Mouse (Mus musculus): ENCODE results near the gene Lingo4.

Lingo4 gene

GRCm38 (mm10) chr3:94388047-94388446 is 10.3 kb upstream of the Lingo4 start:
- no peak for DNase-seq

GRCm38 (mm10) chr3:94389420-94389819 is 8.9 kb upstream of the Lingo4 start:
- DNase-seq: no peak

- DNase-seq: peak; percentile 74 to 83
Observed at GRCm38 (mm10) chr3:94391001-94391400, 7.3 kb upstream of the Lingo4 start.

- DNase-seq: no peak
Observed at GRCm38 (mm10) chr3:94392128-94392527, 6.2 kb upstream of the Lingo4 start.

GRCm38 (mm10) chr3:94393049-94393448 is 5.3 kb upstream of the Lingo4 start:
- DNase-seq: no peak

GRCm38 (mm10) chr3:94396336-94396735 is 2.0 kb upstream of the Lingo4 start:
- DNase-seq: no peak

GRCm38 (mm10) chr3:94396851-94397250 is 1.5 kb upstream of the Lingo4 start:
- no peak for DNase-seq

GRCm38 (mm10) chr3:94398943-94399481 is 695 bp downstream of the Lingo4 start:
- peak; percentile 54 to 61 for DNase-seq

- no peak for DNase-seq
Observed at GRCm38 (mm10) chr3:94399663-94400310, 1.5 kb downstream of the Lingo4 start.

GRCm38 (mm10) chr3:94402451-94402850 is 4.1 kb downstream of the Lingo4 start:
- no peak for DNase-seq

GRCm38 (mm10) chr3:94404366-94405054 is 6.2 kb downstream of the Lingo4 start:
- no peak for DNase-seq

- no peak for DNase-seq
Observed at GRCm38 (mm10) chr3:94405561-94405960, 7.2 kb downstream of the Lingo4 start.

- no peak for DNase-seq
Observed at GRCm38 (mm10) chr3:94412530-94412929, 14.2 kb downstream of the Lingo4 start.

- DNase-seq: peak; percentile 98
Observed at GRCm38 (mm10) chr3:94413031-94413679, 14.8 kb downstream of the Lingo4 start, which contains the start of gene Tdrkh. Tdrkh (plus strand) TSS chr3:94413273.

GRCm38 (mm10) chr3:94430980-94431379 is 32.7 kb downstream of the Lingo4 start:
- no peak for DNase-seq

- DNase-seq: no peak
Observed at GRCm38 (mm10) chr3:94434305-94434704, 36.0 kb downstream of the Lingo4 start.

- no peak for DNase-seq
Observed at GRCm38 (mm10) chr3:94436420-94436819, 38.1 kb downstream of the Lingo4 start.

GRCm38 (mm10) chr3:94441182-94441581 is 42.9 kb downstream of the Lingo4 start:
- peak; percentile 43 to 44 for DNase-seq

- DNase-seq: peak; percentile 98
Observed at GRCm38 (mm10) chr3:94442951-94443596, 44.8 kb downstream of the Lingo4 start, which contains the start of gene Mrpl9. Mrpl9 (plus strand) TSS chr3:94443318.

- no peak for DNase-seq
Observed at GRCm38 (mm10) chr3:94443597-94443964, 45.3 kb downstream of the Lingo4 start, which contains the start of gene Oaz3. Oaz3 (minus strand) TSS chr3:94443915.

- DNase-seq: no peak
Observed at GRCm38 (mm10) chr3:94449377-94449776, 51.1 kb downstream of the Lingo4 start.
